Mouse (Mus musculus): ENCODE measurements around the gene Sult5a1.
A peak's percentile ranks its signal among the peaks of the same experiment; 100 is the strongest.
"Not testable (repeated sequence)": the region's sequence is repeated elsewhere in the genome, so short reads cannot be mapped to it uniquely, and the experiment has no call there.

The Sult5a1 gene

GRCm38 (mm10) chr8:123157888-123158465 lies at the start of gene Sult5a1:
Gene Sult5a1, minus strand, starts transcription at chr8:123158315.
- DNase-seq (ENCODE audit: low spot score): no peak

GRCm38 (mm10) chr8:123203571-123203970 lies 45.5 kb upstream of the Sult5a1 start:
- no peak for DNase-seq (ENCODE audit: low spot score)

GRCm38 (mm10) chr8:123202288-123202687 lies 44.2 kb upstream of the Sult5a1 start:
- DNase-seq (ENCODE audit: low spot score): peak; percentile 57

GRCm38 (mm10) chr8:123199864-123200263 lies 41.7 kb upstream of the Sult5a1 start:
- DNase-seq (ENCODE audit: low spot score): no peak

- not testable (repeated sequence) for DNase-seq (ENCODE audit: low spot score)
Measured at GRCm38 (mm10) chr8:123197016-123197415, 38.9 kb upstream of the Sult5a1 start.

GRCm38 (mm10) chr8:123193771-123194170 lies 35.7 kb upstream of the Sult5a1 start:
- DNase-seq (ENCODE audit: low spot score): no peak

GRCm38 (mm10) chr8:123191908-123192307 lies 33.8 kb upstream of the Sult5a1 start:
- DNase-seq (ENCODE audit: low spot score): no peak

GRCm38 (mm10) chr8:123190678-123191077 lies 32.6 kb upstream of the Sult5a1 start:
- peak; percentile 41 for DNase-seq (ENCODE audit: low spot score)

GRCm38 (mm10) chr8:123188841-123189240 lies 30.7 kb upstream of the Sult5a1 start:
- DNase-seq (ENCODE audit: low spot score): no peak

GRCm38 (mm10) chr8:123188006-123188405 lies 29.9 kb upstream of the Sult5a1 start:
- no peak for DNase-seq (ENCODE audit: low spot score)

GRCm38 (mm10) chr8:123185566-123186409 lies 27.7 kb upstream of the Sult5a1 start, which contains the start of gene Dpep1:
Gene Dpep1, plus strand, starts transcription at chr8:123186242.
- no peak for DNase-seq (ENCODE audit: low spot score)

GRCm38 (mm10) chr8:123181391-123181790 lies 23.3 kb upstream of the Sult5a1 start:
- DNase-seq (ENCODE audit: low spot score): no peak

GRCm38 (mm10) chr8:123156070-123156773 lies 1.9 kb downstream of the Sult5a1 start:
- DNase-seq (ENCODE audit: low spot score): no peak

GRCm38 (mm10) chr8:123155177-123155576 lies 2.9 kb downstream of the Sult5a1 start:
- DNase-seq (ENCODE audit: low spot score): no peak

GRCm38 (mm10) chr8:123150737-123151171 lies 7.4 kb downstream of the Sult5a1 start:
- DNase-seq (ENCODE audit: low spot score): no peak

- no peak for DNase-seq (ENCODE audit: low spot score)
Measured at GRCm38 (mm10) chr8:123146390-123146789, 11.7 kb downstream of the Sult5a1 start.

GRCm38 (mm10) chr8:123145279-123145678 lies 12.8 kb downstream of the Sult5a1 start:
- DNase-seq (ENCODE audit: low spot score): no peak

- peak; percentile 57 for DNase-seq (ENCODE audit: low spot score)
Measured at GRCm38 (mm10) chr8:123141741-123142462, 16.2 kb downstream of the Sult5a1 start.

GRCm38 (mm10) chr8:123138741-123139140 lies 19.4 kb downstream of the Sult5a1 start:
- DNase-seq (ENCODE audit: low spot score): no peak

GRCm38 (mm10) chr8:123137645-123138077 lies 20.5 kb downstream of the Sult5a1 start:
- no peak for DNase-seq (ENCODE audit: low spot score)

GRCm38 (mm10) chr8:123136287-123136686 lies 21.8 kb downstream of the Sult5a1 start:
- DNase-seq (ENCODE audit: low spot score): no peak

- no peak for DNase-seq (ENCODE audit: low spot score)
Measured at GRCm38 (mm10) chr8:123135806-123136205, 22.3 kb downstream of the Sult5a1 start.
